Mouse (Mus musculus) gastrocnemius, postnatal 4 days (tissue): ENCODE results near the gene Tceal5. TPM values are rescaled to one million over a fixed set of nuclear protein-coding genes. Genes with fewer than 3 reads are reported as not detected.
A peak's percentile ranks its signal among the peaks of the same experiment; 100 is the strongest.

Experiments
- DNase-seq, 2 experiments: peaks; one replicate each; pipeline ENCODE4 v3.0.0; 2021 to 2022; ENCODE audit warnings: low spot score in 2 of 2, mixed read lengths in 2 of 2
- microRNA-seq: library from miRNA; unstranded; fragments of <30 nt; microRNA quantifications from one replicate; pipeline ENCODE4 v1.2.0, GENCODE M21; 2021
- total RNA-seq, 2 experiments: library from RNA; stranded (reverse); gene quantifications; 2 replicates each; pipeline ENCODE4 v1.2.3; 2021

Tceal5 gene
- total RNA-seq, 2 experiments from 2014 or later = 118 to 136 TPM

GRCm38 (mm10) chrX:136172786-136173185 is 30.9 kb downstream of the Tceal5 start:
- no peak for DNase-seq

DNA sequence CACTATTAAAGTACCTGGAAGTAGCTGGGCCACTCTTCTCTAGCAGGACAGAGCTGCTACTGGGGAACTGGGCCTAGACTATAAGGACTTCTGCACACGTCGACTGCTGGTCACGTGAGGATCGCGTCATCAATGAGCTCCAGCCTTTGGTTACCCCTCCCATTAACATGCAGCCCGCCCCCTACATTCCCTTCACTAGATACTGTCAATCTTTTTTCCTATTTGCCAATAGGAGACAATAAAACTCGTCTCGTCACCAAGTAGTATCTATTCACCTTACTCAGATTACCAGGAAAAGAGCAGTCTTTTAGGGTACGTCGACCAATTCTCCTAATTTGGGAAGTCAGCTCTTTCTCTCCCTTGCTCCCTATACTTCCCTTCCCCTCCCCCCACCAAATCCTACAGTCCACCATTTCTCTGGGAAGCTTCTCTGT is 31.5 kb downstream of the Tceal5 start, which contains the start of gene Tceal8:
Tceal8 (minus strand) TSS at position 225 of the 434 bp plus-strand sequence.
- DNase-seq = peak in 1 of 2 experiments; percentile 72

- DNase-seq = peak in 1 of 2 experiments; percentile 62
Measured at GRCm38 (mm10) chrX:136171189-136172117, 32.2 kb downstream of the Tceal5 start.

DNA sequence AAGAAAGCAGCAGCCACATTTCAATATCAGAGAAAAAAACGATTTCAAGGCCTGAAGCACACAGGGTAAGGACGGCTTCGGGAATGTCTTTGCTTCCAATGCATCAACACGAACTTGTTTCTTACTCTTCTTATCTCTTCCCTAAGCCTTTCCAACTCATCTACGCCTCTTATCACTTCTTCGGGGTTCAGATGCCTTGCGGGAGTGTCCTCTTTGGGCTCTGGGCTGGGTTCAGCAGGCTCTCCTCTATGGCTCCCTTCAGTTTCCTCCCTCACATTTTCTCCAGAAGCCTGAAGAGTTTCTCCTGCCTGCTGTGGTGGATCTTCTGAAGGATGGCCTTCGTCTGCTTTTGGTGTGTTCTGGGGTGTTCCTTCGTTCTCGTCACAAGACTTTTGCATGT is 33.1 kb downstream of the Tceal5 start:
- no peak for DNase-seq

Small RNA genes within 50 kb of the gene (microRNA-seq; reads per million reads assigned to microRNA genes)
- gene Mir6383 = not detected

Other genes with a start within 250 kb of the Tceal5 start
- gene Arxes2, start 210.1 kb downstream of the Tceal5 start, total RNA-seq = 1 to 10 TPM; 7.7 to 8.8 TPM
- gene Arxes1, start 170.5 kb downstream of the Tceal5 start, total RNA-seq = 1 to 10 TPM; 3.1 to 5.5 TPM
- 1 to 10 TPM; 1.6 to 7.4 TPM for gene Bex2, start 135.6 kb downstream of the Tceal5 start, total RNA-seq
- gene Nxf3, start 118.6 kb downstream of the Tceal5 start, total RNA-seq = not detected
- under 1 TPM; 0.74 to 0.96 TPM for gene Bex4, start 64.9 kb downstream of the Tceal5 start, total RNA-seq
- 10 to 100 TPM; 61.9 to 77.7 TPM for gene Tceal8, start 31.5 kb downstream of the Tceal5 start, total RNA-seq
- 1,000 to 10,000 TPM; 1,198 to 1,219 TPM for gene Tceal7, start 10.9 kb upstream of the Tceal5 start, total RNA-seq
- gene Bex1, start 11.6 kb upstream of the Tceal5 start, total RNA-seq = 100 to 1,000 TPM in 1 of 2 experiments, 10 to 100 TPM in 1; 96.8 to 121 TPM
- 100 to 1,000 TPM; 145 to 154 TPM for gene Tceal9, start 41.2 kb upstream of the Tceal5 start, total RNA-seq
- gene Bex3, start 66.4 kb upstream of the Tceal5 start, total RNA-seq = 10 to 100 TPM; 58.9 to 72.6 TPM